Comparison of ENCODE assay signal across 27 mouse cellular contexts in the genomic region with DNA sequence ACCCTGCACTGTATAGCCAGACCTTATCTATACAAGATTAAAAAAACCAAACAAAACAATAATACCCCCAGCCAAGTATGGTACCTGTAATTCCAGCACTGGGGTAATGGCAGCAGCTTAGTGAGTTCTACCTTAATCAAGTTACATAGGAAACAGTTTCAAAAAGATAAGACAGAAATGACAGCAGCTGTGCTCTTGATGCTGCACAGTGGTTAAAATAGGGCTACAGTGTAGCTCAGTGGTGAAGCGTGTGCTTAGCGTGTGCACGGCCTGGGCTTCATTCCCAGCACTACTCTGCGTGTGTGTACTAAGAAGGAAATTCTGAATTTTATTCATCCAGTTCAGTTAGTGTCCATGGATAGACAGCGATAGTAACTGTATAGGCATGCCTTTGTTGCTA. TPM values are rescaled to one million over a fixed set of nuclear protein-coding genes. Genes with fewer than 3 reads are reported as not detected.
"Had no signal": no experiment of that assay in that cellular context is flagged by ENCODE, and none has a peak within 500 bp of the region (broad histone marks: within the 10 kb centered on the region; RNA-seq: fewer than 3 reads in every experiment).

No protein-coding gene starts in this region.

- H3K9me3 ChIP-seq: midbrain, embryonic 13.5 days; midbrain, embryonic 15.5 days; neural tube, embryonic 13.5 days; neural tube, embryonic 15.5 days; stomach, embryonic 15.5 days had no signal

- DNase-seq: lung, adult 18-20 months; lung, embryonic 14.5 days; lung, postnatal 10 days; lung, postnatal 4 days; retina, postnatal 1 day; right cerebral cortex, adult 18-20 months; right cerebral cortex, postnatal 25 days; right cerebral cortex, postnatal 4 days; thymus, adult 2 months; thymus, postnatal 25 days; thymus, postnatal 4 days had no signal

- H3K4me1 ChIP-seq: midbrain, embryonic 13.5 days; midbrain, embryonic 15.5 days; neural tube, embryonic 13.5 days; neural tube, embryonic 15.5 days; stomach, embryonic 15.5 days had no signal

- H3K27ac ChIP-seq: liver, embryonic 14.5 days; midbrain, embryonic 13.5 days; midbrain, embryonic 15.5 days; neural tube, embryonic 13.5 days; neural tube, embryonic 15.5 days; stomach, embryonic 15.5 days; stomach, postnatal 0 days had no signal

- ATAC-seq: midbrain, embryonic 13.5 days; midbrain, embryonic 15.5 days had no signal

- H3K4me3 ChIP-seq: midbrain, embryonic 13.5 days; midbrain, embryonic 15.5 days; neural tube, embryonic 13.5 days; neural tube, embryonic 15.5 days; stomach, embryonic 15.5 days had no signal

- H3K27me3 ChIP-seq: midbrain, embryonic 13.5 days; midbrain, embryonic 15.5 days; neural tube, embryonic 13.5 days; neural tube, embryonic 15.5 days; stomach, embryonic 15.5 days had no signal

- H3K9ac ChIP-seq: liver, embryonic 14.5 days; lung, embryonic 14.5 days; midbrain, embryonic 13.5 days; midbrain, embryonic 15.5 days; neural tube, embryonic 13.5 days; neural tube, embryonic 15.5 days; stomach, embryonic 15.5 days had no signal

RNA-seq across cellular contexts. Expression of a gene that starts 53.7 kb away (rescaled TPM):
- total RNA-seq: midbrain, postnatal 0 days; monocyte, adult 5-6 weeks had no signal
- polyA plus RNA-seq: liver, embryonic 14.5 days; liver, embryonic 16.5 days; lung, embryonic 14.5 days; lung, embryonic 16.5 days; midbrain, embryonic 11.5 days; midbrain, embryonic 13.5 days; midbrain, embryonic 15.5 days; midbrain, postnatal 0 days; neural tube, embryonic 11.5 days; neural tube, embryonic 13.5 days; neural tube, embryonic 15.5 days; small intestine, adult 2 months; spleen, adult 2 months; stomach, embryonic 15.5 days; thymus, adult 2 months; urinary bladder, adult 2 months had no signal
